Mouse (Mus musculus) fibroblast of lung, adult 2 months (primary cell): ENCODE results near the gene B4galt3.

ENCODE experiments used
- DNase-seq: peaks from one replicate; pipeline ENCODE4 v3.0.0-alpha.2; 2011; ENCODE audit warnings: low read depth

Gene B4galt3

GRCm38 (mm10) chr1:171269848-171270572 is at the start of gene B4galt3:
Gene B4galt3, plus strand, starts transcription at chr1:171270328.
- no peak for DNase-seq

- DNase-seq, result peak; percentile 31
Observed at GRCm38 (mm10) chr1:171220871-171221270, 49.3 kb upstream of the B4galt3 start.

GRCm38 (mm10) chr1:171221281-171222193 is 48.6 kb upstream of the B4galt3 start:
- no peak for DNase-seq

GRCm38 (mm10) chr1:171222238-171223155 is 47.6 kb upstream of the B4galt3 start, which contains the start of gene Tomm40l:
Gene Tomm40l, minus strand, starts transcription at chr1:171222514.
- peak; percentile 100 for DNase-seq

- no peak for DNase-seq
Observed at GRCm38 (mm10) chr1:171223168-171223567, 47.0 kb upstream of the B4galt3 start.

- DNase-seq, result no peak
Observed at GRCm38 (mm10) chr1:171223796-171224195, 46.3 kb upstream of the B4galt3 start.

GRCm38 (mm10) chr1:171224857-171225256 is 45.3 kb upstream of the B4galt3 start, which contains the start of gene Apoa2:
Gene Apoa2, plus strand, starts transcription at chr1:171225054.
- no peak for DNase-seq

- DNase-seq, result no peak
Observed at GRCm38 (mm10) chr1:171226780-171227179, 43.3 kb upstream of the B4galt3 start.

GRCm38 (mm10) chr1:171227879-171228278 is 42.2 kb upstream of the B4galt3 start:
- DNase-seq, result no peak

GRCm38 (mm10) chr1:171229750-171230149 is 40.4 kb upstream of the B4galt3 start:
- DNase-seq, result no peak

GRCm38 (mm10) chr1:171230215-171230614 is 39.9 kb upstream of the B4galt3 start:
- DNase-seq, result no peak

- no peak for DNase-seq
Observed at GRCm38 (mm10) chr1:171231844-171232243, 38.3 kb upstream of the B4galt3 start.

GRCm38 (mm10) chr1:171232348-171232747 is 37.8 kb upstream of the B4galt3 start:
- no peak for DNase-seq

- no peak for DNase-seq
Observed at GRCm38 (mm10) chr1:171232800-171233730, 37.1 kb upstream of the B4galt3 start.

- DNase-seq, result no peak
Observed at GRCm38 (mm10) chr1:171234126-171234525, 36.0 kb upstream of the B4galt3 start, which contains the start of gene Fcer1g. Gene Fcer1g, minus strand, starts transcription at chr1:171234365.

- no peak for DNase-seq
Observed at GRCm38 (mm10) chr1:171234538-171234937, 35.6 kb upstream of the B4galt3 start.

- DNase-seq, result no peak
Observed at GRCm38 (mm10) chr1:171235791-171236190, 34.3 kb upstream of the B4galt3 start.

- no peak for DNase-seq
Observed at GRCm38 (mm10) chr1:171237438-171237837, 32.7 kb upstream of the B4galt3 start.

GRCm38 (mm10) chr1:171238463-171238862 is 31.7 kb upstream of the B4galt3 start:
- no peak for DNase-seq

GRCm38 (mm10) chr1:171239992-171240744 is 30.0 kb upstream of the B4galt3 start:
- no peak for DNase-seq
